Comparison of ENCODE assay signal across 15 mouse cellular contexts in the genomic region with DNA sequence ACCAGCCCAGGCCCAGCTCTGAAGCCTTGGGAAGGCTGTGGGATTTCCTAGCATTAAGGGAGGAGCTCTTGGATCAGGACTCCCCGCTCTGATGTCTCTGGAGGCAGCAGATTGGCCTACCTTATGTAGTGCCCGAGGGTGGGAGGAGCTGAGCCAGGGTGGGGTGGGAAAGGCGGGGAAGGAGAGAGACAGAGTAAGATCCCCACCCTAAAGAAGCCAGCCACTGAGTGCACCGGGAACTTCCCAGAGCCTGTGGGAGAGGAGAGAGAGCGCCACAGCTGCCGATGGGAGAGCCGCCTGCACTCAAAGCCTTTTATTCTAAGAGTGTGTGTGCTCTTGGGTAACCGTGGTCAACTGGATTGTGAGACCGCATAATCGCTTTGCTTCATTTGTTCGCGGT. TPM values are rescaled to one million over a fixed set of nuclear protein-coding genes. Genes with fewer than 3 reads are reported as not detected.
DNase-seq lines count a peak whose midpoint lies in the region; ATAC-seq lines count a peak whose summit lies in the region.
"Had no signal": no experiment of that assay in that cellular context is flagged by ENCODE, and none has a peak within 500 bp of the region (broad histone marks: within the 10 kb centered on the region; RNA-seq: fewer than 3 reads in every experiment).

No protein-coding gene starts in this region.

- no peaks in the 10 kb centered on the region for H3K9me3 ChIP-seq in neural tube, embryonic 11.5 days (ENCODE audit: control insufficient read depth, low read length)
- no peaks in the 10 kb centered on the region for H3K9me3 ChIP-seq in forebrain, embryonic 14.5 days (replicated peaks; ENCODE audit: control insufficient read depth, low read length)
- H3K9me3 ChIP-seq in stomach, embryonic 15.5 days: no peaks in the 10 kb centered on the region
- H3K9me3 ChIP-seq: heart, embryonic 15.5 days; hindbrain, embryonic 13.5 days; lung, embryonic 15.5 days had no signal

- peak overlapping the region; percentile 34; the same call in 1 of the 2 replicates for H3K27ac ChIP-seq in neural tube, embryonic 11.5 days (ENCODE audit: low read depth, low read length)
- no peak overlapping the region for H3K27ac ChIP-seq in forebrain, embryonic 14.5 days (ENCODE audit: low read depth, low read length)
- H3K27ac ChIP-seq in stomach, embryonic 15.5 days: no peak overlapping the region
- H3K27ac ChIP-seq: heart, embryonic 15.5 days; hindbrain, embryonic 13.5 days; lung, embryonic 15.5 days had no signal

- no peak for DNase-seq in frontal cortex, postnatal 25 days (ENCODE audit: low spot score in 2 of 2)
- DNase-seq in neural tube, embryonic 11.5 days (ENCODE audit: low spot score): peak; percentile 48
- DNase-seq in neural tube, embryonic 10.5 days (ENCODE audit: extremely low spot score, low spot score): no peak
- DNase-seq in forebrain, embryonic 14.5 days (ENCODE audit: low spot score): peak; percentile 21
- DNase-seq in left cerebral cortex, adult 9 months (ENCODE audit: low spot score in 2 of 2): no peak
- DNase-seq: cerebellum, adult 8-10 months; kidney, adult 8-10 months; right cerebral cortex, postnatal 14 days had no signal

- H3K4me3 ChIP-seq in neural tube, embryonic 11.5 days (ENCODE audit: low read depth, low read length): no peak overlapping the region
- H3K4me3 ChIP-seq in forebrain, embryonic 14.5 days (ENCODE audit: low read depth, low read length): no peak overlapping the region
- no peak overlapping the region for H3K4me3 ChIP-seq in stomach, embryonic 15.5 days (replicated peaks)
- H3K4me3 ChIP-seq: heart, embryonic 15.5 days; hindbrain, embryonic 13.5 days; lung, embryonic 15.5 days had no signal

- no peak overlapping the region for H3K4me2 ChIP-seq in neural tube, embryonic 11.5 days (ENCODE audit: low read depth)
- no peak overlapping the region for H3K4me2 ChIP-seq in forebrain, embryonic 14.5 days (ENCODE audit: low read length)
- no peak overlapping the region for H3K4me2 ChIP-seq in stomach, embryonic 15.5 days
- H3K4me2 ChIP-seq: heart, embryonic 15.5 days; hindbrain, embryonic 13.5 days; lung, embryonic 15.5 days had no signal

- H3K27me3 ChIP-seq in neural tube, embryonic 11.5 days (ENCODE audit: control insufficient read depth, insufficient read depth, low read length): no peaks in the 10 kb centered on the region
- no peaks in the 10 kb centered on the region for H3K27me3 ChIP-seq in forebrain, embryonic 14.5 days (replicated peaks; ENCODE audit: control insufficient read depth, insufficient read depth, low read length)
- H3K27me3 ChIP-seq in stomach, embryonic 15.5 days (replicated peaks): no peaks in the 10 kb centered on the region
- H3K27me3 ChIP-seq: heart, embryonic 15.5 days; hindbrain, embryonic 13.5 days; lung, embryonic 15.5 days had no signal

- peaks cover 8% of the 10 kb centered on the region; the same call in 1 of the 2 replicates for H3K4me1 ChIP-seq in neural tube, embryonic 11.5 days (ENCODE audit: control insufficient read depth, insufficient read depth, low read length)
- H3K4me1 ChIP-seq in forebrain, embryonic 14.5 days (ENCODE audit: control insufficient read depth, insufficient read depth, low read length): peaks cover 5% of the 10 kb centered on the region
- peaks cover 19% of the 10 kb centered on the region for H3K4me1 ChIP-seq in stomach, embryonic 15.5 days

- ATAC-seq in frontal cortex, adult (ENCODE audit: low TSS enrichment): peak; percentile 81
- no peak for ATAC-seq in neural tube, embryonic 11.5 days (ENCODE audit: insufficient read depth, low FRiP score, low TSS enrichment)
- ATAC-seq in forebrain, embryonic 14.5 days: peak; percentile 25; the same call in 1 of the 2 replicates
- ATAC-seq in stomach, embryonic 15.5 days (ENCODE audit: insufficient read depth, low FRiP score, low read depth): peak; percentile 57
- ATAC-seq in CD4-positive, CD25-positive, alpha-beta regulatory T cell, adult 4 months: no peak

- 58% methylated on average over 12 of the region's 12 CpGs for WGBS in neural tube, embryonic 11.5 days
- WGBS in forebrain, embryonic 14.5 days: 42% methylated on average over 12 of the region's 12 CpGs
- 55% methylated on average over 12 of the region's 12 CpGs for WGBS in stomach, embryonic 15.5 days

- H3K36me3 ChIP-seq in neural tube, embryonic 11.5 days (ENCODE audit: control insufficient read depth, insufficient read depth, low read length): peaks cover 20% of the 10 kb centered on the region
- peaks cover 57% of the 10 kb centered on the region for H3K36me3 ChIP-seq in forebrain, embryonic 14.5 days (ENCODE audit: control insufficient read depth, insufficient read depth, low read length)
- peaks cover 47% of the 10 kb centered on the region for H3K36me3 ChIP-seq in stomach, embryonic 15.5 days

- no peak overlapping the region for H3K9ac ChIP-seq in neural tube, embryonic 11.5 days (ENCODE audit: low read length)
- no peak overlapping the region; the same call in 1 of the 2 replicates for H3K9ac ChIP-seq in forebrain, embryonic 14.5 days (ENCODE audit: low read length)
- no peak overlapping the region for H3K9ac ChIP-seq in stomach, embryonic 15.5 days
- H3K9ac ChIP-seq: heart, embryonic 15.5 days; hindbrain, embryonic 13.5 days; lung, embryonic 15.5 days had no signal

RNA-seq across cellular contexts. Expression of a gene that starts 16.6 kb away (rescaled TPM):
- polyA plus RNA-seq in neural tube, embryonic 11.5 days (2014; fragmentation: Nextera tagmentation; extraction: Ambion mirVana): 46.5 and 48.0 TPM in 2 replicates
- 41.3 and 46.5 TPM in 2 replicates for polyA plus RNA-seq in forebrain, embryonic 14.5 days (2014; fragmentation: Nextera tagmentation; extraction: Ambion mirVana)
- polyA plus RNA-seq in stomach, embryonic 15.5 days (2015; fragmentation: Nextera tagmentation; extraction: Ambion mirVana): 27.5 and 30.9 TPM in 2 replicates
- 10 to 100 TPM; 14.2 to 21.5 TPM for polyA plus RNA-seq in CD4-positive, CD25-positive, alpha-beta regulatory T cell, adult 4 months (2017; shearing (Covaris generic))

RNA-seq across cellular contexts. Expression of a gene that starts 25.2 kb away (rescaled TPM):
- polyA plus RNA-seq in neural tube, embryonic 11.5 days (2014; fragmentation: Nextera tagmentation; extraction: Ambion mirVana): not detected in 2 replicates
- 0.33 TPM in 1 of 2 replicates, not detected in the other for polyA plus RNA-seq in forebrain, embryonic 14.5 days (2014; fragmentation: Nextera tagmentation; extraction: Ambion mirVana)
- polyA plus RNA-seq in stomach, embryonic 15.5 days (2015; fragmentation: Nextera tagmentation; extraction: Ambion mirVana): not detected in 2 replicates
- polyA plus RNA-seq in CD4-positive, CD25-positive, alpha-beta regulatory T cell, adult 4 months (2017; shearing (Covaris generic)): not detected
- polyA plus RNA-seq: heart, embryonic 15.5 days; hindbrain, embryonic 13.5 days; liver, adult 2 months; lung, embryonic 15.5 days had no signal

RNA-seq across cellular contexts. Expression of a gene that starts 40.5 kb away (rescaled TPM):
- polyA plus RNA-seq in neural tube, embryonic 11.5 days (2014; fragmentation: Nextera tagmentation; extraction: Ambion mirVana): 0.11 TPM in 1 of 2 replicates, not detected in the other
- polyA plus RNA-seq in forebrain, embryonic 14.5 days (2014; fragmentation: Nextera tagmentation; extraction: Ambion mirVana): not detected in 2 replicates
- 2.4 and 2.8 TPM in 2 replicates for polyA plus RNA-seq in stomach, embryonic 15.5 days (2015; fragmentation: Nextera tagmentation; extraction: Ambion mirVana)
- not detected for polyA plus RNA-seq in CD4-positive, CD25-positive, alpha-beta regulatory T cell, adult 4 months (2017; shearing (Covaris generic))

RNA-seq across cellular contexts. Expression of a gene that starts 45.3 kb away (rescaled TPM):
- polyA plus RNA-seq in neural tube, embryonic 11.5 days (2014; fragmentation: Nextera tagmentation; extraction: Ambion mirVana): not detected in 2 replicates
- polyA plus RNA-seq in forebrain, embryonic 14.5 days (2014; fragmentation: Nextera tagmentation; extraction: Ambion mirVana): not detected in 2 replicates
- polyA plus RNA-seq in stomach, embryonic 15.5 days (2015; fragmentation: Nextera tagmentation; extraction: Ambion mirVana): 0.14 TPM in 1 of 2 replicates, not detected in the other
- not detected for polyA plus RNA-seq in CD4-positive, CD25-positive, alpha-beta regulatory T cell, adult 4 months (2017; shearing (Covaris generic))
- polyA plus RNA-seq: hindbrain, embryonic 13.5 days; liver, adult 2 months; lung, embryonic 15.5 days had no signal

Comparison
In these comparisons a context has a peak if more than half of its experiments do, and no peak if none do; other contexts are left out.
1. DNase-seq: peak in neural tube, embryonic 11.5 days (single experiment) and forebrain, embryonic 14.5 days (single experiment); none in frontal cortex, postnatal 25 days (0 of 2), neural tube, embryonic 10.5 days (single experiment) and left cerebral cortex, adult 9 months (0 of 2).
2. ATAC-seq: peak in frontal cortex, adult (single experiment), forebrain, embryonic 14.5 days (single experiment) and stomach, embryonic 15.5 days (single experiment); none in neural tube, embryonic 11.5 days (single experiment) and CD4-positive, CD25-positive, alpha-beta regulatory T cell, adult 4 months (single experiment).